Mouse (Mus musculus) cortical plate, adult 2 months (tissue): Measurements from ENCODE around the gene Dchs1.

Source experiments
- CTCF ChIP-seq: fragments of 200-500 bp; IDR thresholded peaks from 2 replicates; pipeline ENCODE4 v1.5.1; 2011; ENCODE audit warnings: mild to moderate bottlenecking, control low read depth, low read length; ENCODE audit not compliant: insufficient read depth; ENCODE audit errors: extremely low read depth
- POLR2A ChIP-seq: fragments of 200-500 bp; IDR thresholded peaks from 2 replicates; pipeline ENCODE4 v1.6.1; 2011; ENCODE audit warnings: mild to moderate bottlenecking, low read length, control low read depth; ENCODE audit not compliant: insufficient read depth; ENCODE audit errors: extremely low read depth

- TF ChIP-seq CTCF = no peak
- TF ChIP-seq POLR2A = peak; percentile 80
Measured at GRCm38 (mm10) chr7:105743926-105744590, 43.4 kb downstream of the Dchs1 start, which contains the start of gene Taf10.
